Mouse (Mus musculus): Measurements from ENCODE around the gene Olfr782.
"Not testable (repeated sequence)": the region's sequence is repeated elsewhere in the genome, so short reads cannot be mapped to it uniquely, and the experiment has no call there.

The Olfr782 gene

GRCm38 (mm10) chr10:129348550-129348949 is at the start of gene Olfr782:
TSS of gene Olfr782 (plus strand) at chr10:129348850.
- DNase-seq = no peak

DNA sequence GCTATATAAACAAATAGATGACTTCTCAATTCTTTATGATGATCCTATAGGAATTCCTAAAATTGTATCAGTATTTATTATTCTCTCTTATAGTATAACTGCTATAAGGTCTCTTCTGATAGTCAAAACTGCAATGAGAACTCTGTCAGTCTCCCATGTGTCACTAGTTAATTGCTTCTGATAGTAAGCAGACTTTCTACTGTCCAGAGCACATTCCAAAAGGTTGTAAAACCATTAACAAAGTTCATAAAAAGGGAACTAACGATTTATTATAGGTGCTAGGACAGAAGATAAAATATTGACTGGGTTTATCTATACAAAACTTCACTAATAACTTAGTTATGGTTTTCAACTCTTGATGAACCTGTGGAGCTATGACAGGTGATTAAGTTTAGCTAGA is 35.7 kb upstream of the Olfr782 start:
- DNase-seq = not testable (repeated sequence)

DNA sequence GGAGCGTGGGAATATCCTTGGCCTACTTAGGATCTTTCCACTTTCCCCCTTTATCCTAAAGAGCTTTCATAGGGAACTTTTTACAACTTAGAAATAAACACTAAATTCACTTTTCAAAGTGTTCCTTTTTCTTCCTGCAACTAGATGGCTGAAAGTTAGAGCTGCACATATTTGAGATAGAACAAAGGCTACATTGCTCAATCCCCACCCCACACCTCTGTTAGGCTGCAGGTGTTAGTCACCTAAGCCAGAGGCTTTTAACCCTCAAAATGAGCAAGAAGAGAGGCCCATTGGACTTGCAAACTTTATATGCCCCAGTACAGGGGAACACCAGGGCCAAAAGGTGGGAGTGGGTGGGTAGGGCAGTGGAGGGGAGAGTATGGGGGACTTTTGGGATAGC is 35.1 kb upstream of the Olfr782 start:
- not testable (repeated sequence) for DNase-seq

DNA sequence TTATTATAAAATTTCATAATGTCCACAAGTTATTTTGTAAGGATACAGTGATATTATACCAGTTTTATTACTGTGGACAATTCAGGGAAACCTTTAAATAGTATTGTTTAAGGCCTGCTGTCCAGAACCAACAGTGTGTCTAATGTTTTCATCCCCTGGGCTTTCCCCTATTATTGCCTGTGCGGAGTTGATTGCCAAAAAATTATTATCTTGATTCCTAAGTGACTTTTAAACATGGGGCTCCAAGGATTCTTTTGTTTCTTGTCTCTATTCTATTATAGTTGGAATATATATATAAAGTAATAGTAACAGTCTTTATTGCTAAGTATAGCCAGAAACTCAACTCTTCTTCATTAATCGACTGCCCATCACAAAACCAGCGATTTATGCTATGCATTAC is 30.8 kb upstream of the Olfr782 start, which contains the start of gene Olfr780:
Gene Olfr780, plus strand, starts transcription at position 301 of the 400 bp plus-strand sequence.
- no peak for DNase-seq

DNA sequence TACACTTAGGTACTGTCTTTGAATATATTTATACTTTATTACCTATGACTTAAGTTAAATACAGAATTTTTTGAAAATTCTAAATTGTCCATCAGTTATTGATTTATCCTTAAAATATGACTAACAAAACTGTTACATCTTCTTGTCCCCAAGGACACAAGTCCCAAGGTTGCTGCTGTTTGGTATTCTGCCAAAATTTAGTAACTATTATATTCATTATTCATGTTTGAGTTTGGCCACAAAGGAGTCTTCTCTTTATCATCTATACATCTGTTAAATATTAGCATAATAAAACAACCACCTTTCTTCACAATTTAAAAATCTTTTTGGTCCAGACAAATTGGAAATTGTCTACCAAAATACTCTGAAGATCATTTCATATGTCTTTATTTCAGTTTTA is 20.1 kb upstream of the Olfr782 start, which contains the start of gene Olfr781:
Gene Olfr781, plus strand, starts transcription at position 301 of the 400 bp plus-strand sequence.
- no peak for DNase-seq

- not testable (repeated sequence) for DNase-seq
These were observed 3.8 kb downstream of the Olfr782 start for GRCm38 (mm10) chr10:129352475-129352874.

DNA sequence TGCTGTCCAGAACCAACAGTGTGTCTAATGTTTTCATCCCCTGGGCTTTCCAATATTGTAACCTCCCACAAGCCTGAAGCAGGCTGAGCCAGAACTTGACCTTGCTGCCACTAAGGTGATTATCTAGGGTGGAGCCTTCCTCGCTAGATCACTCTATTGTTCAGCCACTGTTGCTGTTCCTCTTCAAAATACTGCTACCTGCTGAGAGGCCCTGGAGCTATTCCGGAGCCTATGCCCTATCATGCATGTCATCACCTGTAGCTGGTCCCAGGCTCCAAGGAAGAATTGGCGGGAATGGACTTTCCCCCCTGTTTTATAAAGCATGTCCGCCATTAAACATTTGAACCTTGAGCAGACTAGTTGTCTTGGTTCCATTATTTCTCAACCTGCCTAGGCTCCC is 7.8 kb downstream of the Olfr782 start:
- DNase-seq = not testable (repeated sequence)

DNA sequence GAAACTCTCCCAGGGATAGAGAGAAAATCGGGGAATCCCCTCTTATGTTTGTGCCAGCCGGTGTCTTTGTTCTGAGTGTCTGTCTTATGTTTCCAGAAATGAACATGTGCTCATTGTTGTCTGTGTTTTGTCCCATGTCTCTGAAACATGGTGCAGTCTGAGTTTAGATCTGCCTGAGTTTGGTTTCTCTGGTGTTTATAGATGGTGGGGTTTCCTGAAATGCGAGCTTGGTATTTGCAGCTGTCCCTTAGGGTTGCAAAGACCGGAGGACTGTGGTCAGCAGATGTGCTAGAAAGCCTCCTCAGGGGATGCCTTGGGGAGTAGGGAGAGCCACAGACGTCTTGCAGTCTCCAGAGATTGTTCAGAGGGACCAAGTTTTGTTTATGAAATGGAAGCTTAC is 8.7 kb downstream of the Olfr782 start:
- DNase-seq = no peak

- not testable (repeated sequence) for DNase-seq
These were observed 25.4 kb downstream of the Olfr782 start for GRCm38 (mm10) chr10:129374051-129374450.

- no peak for DNase-seq
These were observed 35.1 kb downstream of the Olfr782 start, which contains the start of gene Olfr784 for GRCm38 (mm10) chr10:129383783-129384182. TSS of gene Olfr784 (plus strand) at chr10:129384083.

DNA sequence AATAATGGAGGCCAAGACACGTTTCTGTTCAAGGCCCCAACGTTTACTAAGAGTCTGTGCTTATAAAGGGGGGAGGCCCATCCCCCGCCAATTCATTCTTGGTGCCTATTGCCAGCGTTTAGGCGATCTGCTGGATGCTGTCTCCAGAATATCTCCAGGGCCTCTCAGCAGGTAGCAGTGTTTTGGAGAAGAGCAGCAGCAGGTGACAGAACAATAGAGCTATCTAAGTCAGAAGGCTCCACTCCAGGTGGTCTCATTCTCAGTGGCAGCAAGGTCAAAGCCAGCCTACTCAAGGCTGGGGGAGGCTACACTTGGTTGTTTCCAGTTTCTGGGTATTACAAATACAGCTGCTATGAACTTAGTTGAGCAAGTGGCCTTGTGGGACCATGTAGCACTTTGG is 52.2 kb downstream of the Olfr782 start:
- no peak for DNase-seq
